Mouse (Mus musculus): ENCODE measurements around the gene Fahd2a.

The Fahd2a gene

DNA sequence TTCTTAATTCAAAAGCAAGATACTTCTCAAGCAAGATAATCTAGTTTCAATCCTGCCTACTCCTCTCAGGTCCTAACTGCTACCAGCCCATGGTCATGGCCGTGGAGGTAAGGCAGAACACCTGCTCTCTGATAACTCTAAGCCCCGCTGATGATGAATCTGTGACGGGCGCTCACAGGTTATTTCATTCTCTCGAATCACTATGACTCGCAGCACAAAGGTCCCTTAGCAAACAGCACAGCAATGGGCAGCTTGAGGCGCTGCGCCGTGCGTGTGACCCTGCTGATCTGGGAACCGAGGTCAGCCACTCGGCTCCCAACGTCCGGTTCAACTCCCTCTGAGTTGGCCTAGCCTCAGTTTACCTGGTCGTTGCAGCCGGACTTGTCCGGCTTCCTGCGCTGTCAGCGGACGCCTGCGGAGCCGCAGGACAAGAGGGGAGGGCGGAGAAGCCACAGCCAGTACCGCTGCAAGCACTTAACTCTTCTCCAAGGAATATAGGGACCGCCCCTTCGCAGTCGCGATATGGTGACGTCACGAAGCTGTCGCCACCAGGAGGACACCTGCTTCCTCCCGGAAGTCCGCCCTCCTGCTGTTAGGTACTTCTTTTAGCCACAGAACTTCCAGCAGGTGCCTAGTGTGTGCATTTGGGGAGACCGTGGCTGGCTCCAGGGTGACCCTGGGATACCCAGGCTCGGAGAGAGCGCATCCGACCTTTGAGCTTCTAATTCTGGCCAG lies at the start of gene Fahd2a:
TSS of gene Fahd2a (minus strand) at position 511 of the 735 bp plus-strand sequence.
- DNase-seq = peak; percentile 92 to 94

DNA sequence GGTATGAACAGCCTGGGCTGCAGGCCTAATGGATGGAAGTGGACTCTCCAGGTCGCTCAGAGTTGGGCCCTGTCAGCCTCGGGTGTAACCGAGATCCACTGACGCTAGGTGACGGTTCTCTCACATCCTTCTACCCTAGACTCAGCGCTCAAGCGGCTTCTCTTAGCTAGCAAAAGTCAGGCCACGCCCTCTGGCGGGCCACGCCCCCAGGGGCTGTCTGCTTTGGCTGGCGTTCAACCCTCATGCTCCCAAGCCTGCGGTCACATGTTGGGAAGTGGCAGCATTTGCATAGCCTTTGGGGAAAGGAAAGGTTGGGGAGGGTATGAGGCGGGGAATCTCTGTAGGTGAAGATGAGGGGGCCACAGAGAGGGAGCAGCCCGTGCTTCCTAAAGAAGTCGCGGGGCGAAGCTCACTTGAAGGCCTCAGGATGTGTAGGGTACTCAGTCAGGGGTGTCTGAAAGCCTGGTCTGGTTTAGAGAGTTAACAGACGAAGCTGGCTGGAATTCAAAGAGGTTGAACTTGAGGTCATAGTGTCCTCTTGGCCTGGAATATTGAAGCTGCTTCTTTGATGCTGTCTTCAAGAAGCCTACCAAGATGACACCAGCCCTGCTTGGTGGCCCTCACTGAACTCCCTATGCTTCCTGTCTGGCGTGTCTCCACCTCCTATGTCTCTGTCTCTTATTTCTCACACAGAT lies 40.3 kb upstream of the Fahd2a start:
- peak; percentile 25 to 37 for DNase-seq

DNA sequence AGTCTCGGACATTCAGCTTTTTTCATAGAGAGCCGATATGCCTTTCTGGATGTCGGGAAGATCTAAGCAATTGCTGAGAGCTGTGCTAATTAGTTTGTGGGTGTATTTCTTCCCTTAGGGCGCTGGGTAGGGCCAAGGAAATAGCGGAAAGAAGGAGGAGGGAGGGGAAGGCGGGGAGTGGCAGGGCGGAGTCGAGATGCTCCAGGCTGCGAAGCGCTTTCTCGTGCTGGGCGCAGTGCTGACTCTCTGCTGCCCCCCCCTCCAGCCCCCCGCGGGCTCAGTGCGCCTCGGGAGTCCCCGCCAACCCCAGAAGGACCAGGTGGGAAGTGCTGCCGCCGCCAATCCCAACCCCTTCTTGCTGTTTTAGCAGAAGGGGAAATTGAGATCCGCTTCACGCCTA lies 38.6 kb upstream of the Fahd2a start:
- no peak for DNase-seq

DNA sequence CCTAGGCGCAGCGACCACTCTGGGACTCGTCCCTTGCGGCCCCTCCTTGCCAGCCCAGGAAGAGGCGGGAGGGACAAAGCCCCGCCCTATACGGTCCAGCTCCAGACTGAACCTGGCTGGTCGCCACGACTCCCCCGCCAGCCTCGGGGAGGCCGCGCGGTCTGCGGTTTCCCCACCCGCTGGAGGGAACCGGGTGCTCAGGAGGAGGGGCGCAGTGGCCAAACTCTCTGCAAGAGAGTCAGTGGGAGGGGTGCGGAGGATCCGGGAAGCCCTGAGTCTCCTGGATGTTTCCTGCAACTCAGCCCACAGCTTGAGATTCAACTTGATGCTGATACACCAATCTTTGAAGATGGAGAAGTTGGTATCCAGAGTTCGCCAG lies 38.2 kb upstream of the Fahd2a start:
- no peak for DNase-seq

DNA sequence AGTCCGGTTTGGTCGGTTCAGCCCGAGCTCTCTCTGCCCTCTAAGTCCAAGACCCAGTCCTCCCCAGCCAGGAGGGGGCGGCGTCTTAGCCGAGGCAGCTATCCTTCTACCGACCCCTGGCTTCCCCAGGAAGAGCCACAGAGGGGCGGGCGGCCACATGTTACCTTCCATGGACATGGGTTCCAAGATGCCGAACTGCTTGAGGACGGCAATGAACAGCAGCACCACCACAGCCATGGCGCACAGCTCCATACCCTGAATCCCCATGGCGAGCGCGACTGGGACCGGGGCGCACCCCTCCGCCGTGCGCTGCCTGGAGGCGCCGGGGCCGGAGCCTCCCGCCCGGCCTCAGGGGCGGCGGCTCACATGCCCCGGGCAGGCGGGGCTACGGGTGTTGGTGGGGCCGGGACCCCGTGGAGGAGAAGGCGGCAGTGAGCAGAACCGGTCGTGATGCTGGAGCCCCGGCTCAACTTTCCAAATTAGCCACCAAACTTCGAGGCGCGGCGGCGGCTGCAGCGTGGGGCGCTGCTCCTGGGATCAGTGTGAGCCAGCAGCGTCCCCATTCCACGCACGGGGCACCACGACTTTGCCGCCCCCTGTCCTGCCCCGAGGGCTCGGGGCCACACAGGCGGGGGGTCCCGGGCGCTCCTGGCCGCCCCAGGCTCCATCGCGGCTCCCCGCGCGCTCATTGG lies 37.6 kb upstream of the Fahd2a start:
- no peak for DNase-seq

DNA sequence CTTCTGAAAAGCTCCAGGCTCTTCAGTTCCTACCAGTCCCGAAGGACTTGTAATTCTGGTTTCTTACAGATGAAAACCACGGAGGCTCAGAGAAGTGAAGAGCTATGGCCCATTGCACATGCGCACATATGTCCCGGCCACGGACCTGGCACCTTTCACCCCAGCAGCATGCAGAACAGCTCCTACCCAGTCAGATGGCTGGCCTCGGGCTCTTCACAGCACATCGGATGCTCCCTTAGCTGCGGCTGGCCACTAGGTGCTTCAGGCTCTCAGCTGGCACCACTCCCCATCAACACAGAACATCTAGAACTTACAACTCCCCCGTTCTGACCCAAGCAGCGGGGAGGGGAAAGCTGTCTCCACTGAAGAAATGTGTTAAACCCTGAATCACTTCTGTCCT lies 35.4 kb upstream of the Fahd2a start:
- DNase-seq = no peak

DNA sequence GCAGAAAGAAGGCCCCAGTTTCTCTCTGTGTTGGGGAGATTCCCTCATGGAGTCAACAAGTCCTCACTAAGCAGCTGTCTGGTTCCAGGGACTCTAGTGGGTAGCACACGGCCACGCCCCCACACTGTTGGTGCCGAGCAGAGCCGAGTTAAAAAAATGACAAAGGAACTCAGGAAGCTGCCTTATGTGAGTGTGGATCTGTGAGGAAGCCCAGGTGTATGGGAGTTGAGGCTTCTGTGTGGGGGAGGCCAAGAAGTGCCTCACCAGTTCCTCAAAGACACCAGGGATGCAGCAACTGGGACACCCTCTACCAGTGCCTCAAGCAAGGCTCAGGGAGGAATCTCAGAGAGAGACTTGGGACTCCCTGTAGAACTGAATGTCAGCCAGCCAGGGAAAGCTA lies 34.8 kb upstream of the Fahd2a start:
- DNase-seq = no peak

DNA sequence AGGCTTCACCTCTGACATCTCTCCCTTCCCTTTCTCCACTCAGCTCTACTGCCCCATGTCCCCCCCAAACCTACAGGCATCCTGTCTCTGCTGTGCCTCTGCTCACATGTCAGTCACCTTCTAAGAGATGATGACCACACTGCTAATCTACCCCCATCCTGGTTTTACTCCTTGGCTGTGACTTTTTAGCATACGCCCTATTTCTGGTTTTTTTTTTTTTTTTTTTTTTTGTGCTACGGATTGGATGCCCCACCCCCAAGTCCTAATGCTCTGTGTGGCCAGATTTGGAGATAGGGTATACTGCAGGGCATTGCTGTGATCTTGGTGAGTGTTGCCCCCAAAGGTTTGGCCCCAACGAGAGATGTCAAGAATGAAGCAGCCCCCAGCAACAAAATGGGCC lies 27.9 kb upstream of the Fahd2a start:
- no peak for DNase-seq

DNA sequence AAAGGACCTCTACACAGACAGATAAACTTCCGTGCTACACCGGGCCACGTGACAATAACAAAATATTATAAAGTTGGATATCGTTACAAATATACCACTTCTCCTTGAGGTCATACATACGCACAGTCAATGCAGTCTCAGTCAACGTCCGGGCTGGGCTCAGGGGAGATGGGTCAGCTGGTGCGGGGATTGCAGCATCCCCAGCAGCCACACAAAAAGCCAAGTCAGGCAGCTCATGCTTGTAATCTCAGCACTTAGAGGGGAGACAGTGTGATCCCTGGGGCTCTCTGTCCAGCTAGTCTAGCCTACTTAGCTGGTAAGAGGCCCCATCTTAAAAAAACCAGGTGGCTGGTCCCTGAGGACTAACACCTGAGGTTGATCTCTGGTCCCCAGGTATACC lies 26.9 kb upstream of the Fahd2a start:
- DNase-seq = no peak

DNA sequence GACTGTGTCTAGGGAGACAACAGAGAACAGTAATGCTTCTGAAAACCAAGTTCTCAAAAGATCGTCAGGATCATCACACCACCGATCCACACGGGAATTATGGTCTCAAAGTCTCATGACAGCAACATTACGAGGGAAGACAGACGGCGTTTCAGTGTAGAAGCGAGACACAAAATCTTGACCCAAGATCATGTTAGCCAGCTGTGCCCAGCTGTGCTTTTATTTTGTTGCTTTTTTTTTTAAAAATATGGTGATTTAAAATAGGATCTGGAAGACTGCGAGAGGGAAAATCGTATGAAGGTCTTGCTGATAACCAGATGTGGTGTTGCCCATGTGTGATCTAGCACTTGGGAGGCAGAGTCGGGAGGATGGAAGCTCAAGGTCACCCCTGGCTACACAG lies 26.3 kb upstream of the Fahd2a start:
- DNase-seq = no peak

DNA sequence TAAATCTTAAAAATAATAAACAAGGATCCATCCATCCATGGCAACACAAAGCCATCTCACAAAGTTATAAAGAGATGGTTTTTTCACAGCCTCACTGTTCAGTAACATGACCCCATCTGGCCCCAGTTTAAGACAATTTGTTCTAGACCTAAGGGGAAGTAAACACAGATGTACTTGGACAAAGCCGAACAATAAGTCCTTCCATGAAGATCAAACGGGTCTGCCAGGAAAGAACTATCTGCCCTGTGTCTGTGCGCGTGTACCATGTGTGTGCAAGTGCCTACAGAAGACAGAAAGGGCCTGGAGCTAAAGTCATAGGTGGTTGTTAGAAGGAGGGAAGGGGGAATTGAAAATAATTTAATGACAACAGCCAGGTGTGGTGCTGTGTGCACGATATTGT lies 25.8 kb upstream of the Fahd2a start:
- DNase-seq = no peak

DNA sequence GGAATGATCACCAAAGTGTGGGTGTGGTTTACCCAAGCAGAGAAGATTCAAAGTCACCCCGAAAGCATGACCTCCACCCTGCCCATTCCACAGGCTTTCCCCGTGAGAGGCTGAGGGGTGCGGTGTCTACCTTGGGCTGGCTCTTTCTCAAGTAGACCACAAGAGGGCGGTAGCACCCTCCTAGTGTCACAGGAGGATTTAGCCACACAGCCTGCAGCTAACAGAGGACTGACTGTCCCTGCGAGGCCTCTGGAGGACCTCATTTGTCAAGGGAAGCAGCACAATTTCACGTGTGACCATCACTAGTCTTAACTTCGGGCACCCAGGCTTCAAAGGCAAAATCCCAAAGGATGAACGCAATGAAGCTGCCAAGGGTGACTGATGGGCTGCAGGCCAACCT lies 17.9 kb upstream of the Fahd2a start:
- DNase-seq = peak; percentile 51

DNA sequence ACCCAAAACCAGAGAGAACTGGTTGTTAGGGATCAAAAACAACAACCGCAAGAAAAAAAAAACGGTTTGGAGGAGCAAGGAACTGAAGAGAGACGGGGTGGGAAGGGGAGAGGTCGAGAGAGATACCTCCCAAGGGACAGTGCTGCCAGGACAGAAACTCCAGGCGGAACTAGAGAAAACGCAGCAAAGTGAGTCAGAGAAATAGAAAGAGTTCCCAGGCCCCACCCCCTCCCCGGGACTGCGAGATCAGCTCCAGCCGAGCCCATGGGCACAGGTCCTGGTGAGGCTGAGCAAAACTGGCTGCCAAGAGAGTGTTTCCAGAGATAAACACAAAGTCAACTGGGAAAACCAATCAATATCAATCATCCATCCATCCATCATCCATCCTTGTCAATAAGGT lies 17.0 kb upstream of the Fahd2a start:
- no peak for DNase-seq

DNA sequence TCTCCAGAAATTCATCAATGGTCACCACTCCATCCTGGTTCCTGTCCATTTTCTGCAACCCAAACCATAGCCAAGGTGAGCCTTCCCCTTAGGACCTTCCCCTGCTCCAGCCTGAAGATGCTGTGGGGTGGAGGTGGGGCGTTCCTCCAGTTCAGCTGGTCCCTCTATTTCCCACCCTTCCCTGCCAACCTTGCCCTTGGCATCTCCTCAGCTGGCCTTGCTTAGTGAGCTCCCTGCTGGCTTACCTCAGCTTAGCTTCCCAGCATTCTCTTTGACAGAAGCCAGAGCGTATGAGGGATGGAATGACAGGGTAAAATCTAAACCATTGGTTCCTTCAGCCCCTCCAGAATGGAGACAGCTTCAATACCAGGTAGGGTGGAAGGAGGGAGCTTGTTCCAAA lies 15.0 kb upstream of the Fahd2a start:
- DNase-seq = no peak

DNA sequence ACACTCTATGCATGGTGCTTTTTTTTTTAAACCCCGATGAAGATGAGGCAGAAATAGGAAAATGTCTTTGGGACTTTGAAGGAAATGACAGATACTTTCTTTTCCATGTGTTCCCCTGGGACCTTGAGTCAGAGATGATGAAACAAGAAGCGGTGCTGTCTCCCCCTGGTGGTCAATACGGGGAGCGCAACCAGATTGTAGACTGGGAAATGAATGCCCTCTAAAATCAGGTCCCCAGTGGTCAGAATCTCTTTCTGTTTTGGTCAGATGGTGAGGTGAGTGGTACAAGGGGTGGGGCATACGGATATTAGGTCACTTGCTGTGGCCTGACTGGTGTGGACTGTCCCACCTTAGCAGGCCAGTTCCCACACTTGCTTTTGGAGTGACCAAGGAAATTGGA lies 9.4 kb upstream of the Fahd2a start:
- DNase-seq = peak; percentile 82 to 84

DNA sequence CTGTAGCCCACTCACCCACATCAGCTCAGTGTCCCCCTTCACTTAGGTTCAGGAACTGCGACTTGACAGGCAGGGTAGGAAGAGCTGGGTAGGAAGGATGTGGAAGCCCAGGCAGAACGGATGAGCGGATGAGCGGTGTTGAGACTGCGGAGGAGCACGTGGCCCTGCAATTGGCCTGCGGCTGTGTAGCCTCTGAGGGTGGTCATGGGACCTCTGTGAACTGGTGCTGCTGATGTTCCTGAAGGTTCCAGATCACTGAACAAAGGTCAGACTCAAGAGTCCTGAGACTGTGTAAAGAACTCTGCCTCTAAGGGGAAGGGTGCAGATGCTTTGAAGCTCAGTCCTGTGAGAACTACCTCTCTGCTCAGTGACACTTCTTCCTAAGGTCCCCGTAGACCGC lies 8.8 kb upstream of the Fahd2a start:
- no peak for DNase-seq

DNA sequence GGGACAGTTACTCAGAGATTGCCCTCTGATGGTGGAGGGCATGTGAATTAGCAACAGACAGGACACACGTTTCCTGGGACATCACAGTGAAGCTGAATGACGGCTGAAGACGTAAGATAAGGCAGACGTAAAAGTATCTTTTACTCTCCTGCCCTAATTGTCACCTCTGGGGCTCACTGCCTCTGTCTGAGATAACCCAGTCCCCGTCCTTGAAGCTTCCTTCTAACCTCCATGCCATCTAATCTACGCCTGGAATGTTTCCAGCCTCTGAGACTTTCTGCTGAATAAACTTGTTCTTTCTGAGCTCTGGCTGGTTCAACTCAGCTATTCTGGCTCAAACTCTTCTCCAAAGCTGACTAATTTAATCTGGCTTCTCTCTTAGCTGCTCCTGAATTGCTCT lies 7.4 kb upstream of the Fahd2a start:
- no peak for DNase-seq

DNA sequence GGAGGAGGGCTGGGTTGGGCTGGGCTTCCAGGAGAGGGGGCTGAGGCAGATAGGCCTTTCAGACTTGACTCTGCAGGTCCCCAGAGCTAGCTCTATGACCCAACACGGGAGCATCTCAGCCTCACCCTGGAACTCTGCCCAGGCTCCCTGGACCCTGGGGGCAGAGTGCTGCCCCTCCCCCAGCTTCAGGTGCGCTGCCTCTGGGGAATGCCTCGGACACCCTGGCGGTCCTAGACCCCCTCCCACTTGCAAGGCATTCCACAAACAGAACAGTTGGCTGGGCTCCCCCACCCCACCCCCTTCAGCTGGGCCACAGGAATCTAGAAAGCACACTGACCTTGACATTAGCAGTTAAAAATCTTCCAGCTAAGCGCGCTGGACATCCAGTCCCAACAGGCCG lies 5.3 kb upstream of the Fahd2a start:
- no peak for DNase-seq

DNA sequence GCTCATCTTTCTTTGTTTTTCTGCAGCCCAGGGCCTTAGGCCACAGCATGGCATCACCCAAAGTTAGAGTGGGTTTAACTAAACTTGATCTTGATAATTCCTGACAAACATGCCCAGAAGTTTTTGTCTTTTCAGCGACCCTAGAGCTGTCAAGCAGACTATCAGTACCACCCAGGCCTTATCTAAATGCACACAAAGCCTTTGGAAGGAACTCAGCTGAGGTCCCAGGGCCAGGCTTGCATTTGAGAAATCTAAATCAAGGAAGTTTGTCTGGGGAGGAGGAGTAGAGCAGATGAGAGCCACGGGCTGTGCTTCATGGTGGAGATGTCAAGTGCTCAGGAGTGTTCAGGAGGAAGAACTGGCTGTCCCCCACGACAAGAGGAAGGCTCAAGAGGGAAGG lies 2.5 kb upstream of the Fahd2a start:
- no peak for DNase-seq

DNA sequence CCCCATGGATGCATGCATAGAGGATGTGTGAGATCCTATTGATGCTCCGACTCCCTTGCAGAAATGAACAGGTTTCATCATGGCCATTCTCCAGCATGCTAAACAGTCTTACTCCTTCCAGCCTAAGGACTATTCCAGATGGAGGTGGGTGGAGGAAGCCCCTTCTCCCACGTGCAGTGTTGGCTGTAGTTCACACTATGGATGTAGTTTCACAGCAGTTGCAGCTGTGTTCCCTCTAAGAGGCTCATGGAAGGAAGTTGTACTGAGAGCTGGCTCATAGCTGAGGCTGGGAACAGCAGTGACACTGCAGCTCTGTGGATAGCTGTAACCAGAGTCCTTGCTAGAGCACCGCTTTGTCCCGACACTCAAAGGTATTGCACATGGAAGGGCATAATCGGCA lies 6.7 kb downstream of the Fahd2a start:
- DNase-seq = no peak

DNA sequence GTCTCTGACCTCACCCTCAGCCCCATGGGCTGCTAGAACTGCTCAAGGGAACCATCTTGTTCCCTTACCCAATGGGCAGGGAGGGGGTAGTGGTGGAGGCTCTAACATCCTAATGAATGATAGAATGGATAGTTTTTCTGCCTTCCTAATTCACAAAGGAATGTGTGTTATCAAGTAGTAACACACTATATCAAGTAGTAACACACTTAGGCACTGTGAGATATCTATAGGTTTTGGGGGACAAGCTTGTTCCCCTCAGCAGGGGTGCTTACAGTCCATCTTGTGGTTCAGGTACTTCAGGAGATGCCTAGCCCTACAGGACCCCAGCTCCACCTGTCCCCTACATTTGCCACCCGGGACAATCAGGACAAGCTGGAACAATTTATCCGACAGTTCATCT lies 8.8 kb downstream of the Fahd2a start:
- no peak for DNase-seq

DNA sequence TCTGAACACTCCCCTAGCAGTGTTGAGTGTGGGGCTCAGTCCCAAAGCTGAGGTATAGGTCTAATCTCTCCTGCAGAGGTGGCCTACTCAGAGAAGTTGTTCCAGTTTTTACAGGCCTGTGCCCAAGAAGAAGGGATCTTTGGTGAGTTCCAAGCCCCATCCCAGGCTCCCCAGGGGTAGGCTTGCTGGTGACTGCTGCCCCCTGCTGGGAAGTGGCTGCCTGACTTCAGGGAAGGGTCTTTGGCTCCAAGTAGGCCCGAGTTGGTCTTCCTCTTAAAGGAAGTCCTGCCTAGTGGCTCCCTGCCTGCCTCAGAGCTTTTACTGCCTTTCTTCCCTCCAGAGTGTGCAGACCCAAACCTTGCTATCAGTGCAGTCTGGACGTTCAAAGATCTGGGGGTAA lies 9.2 kb downstream of the Fahd2a start:
- peak; percentile 56 to 58 for DNase-seq

DNA sequence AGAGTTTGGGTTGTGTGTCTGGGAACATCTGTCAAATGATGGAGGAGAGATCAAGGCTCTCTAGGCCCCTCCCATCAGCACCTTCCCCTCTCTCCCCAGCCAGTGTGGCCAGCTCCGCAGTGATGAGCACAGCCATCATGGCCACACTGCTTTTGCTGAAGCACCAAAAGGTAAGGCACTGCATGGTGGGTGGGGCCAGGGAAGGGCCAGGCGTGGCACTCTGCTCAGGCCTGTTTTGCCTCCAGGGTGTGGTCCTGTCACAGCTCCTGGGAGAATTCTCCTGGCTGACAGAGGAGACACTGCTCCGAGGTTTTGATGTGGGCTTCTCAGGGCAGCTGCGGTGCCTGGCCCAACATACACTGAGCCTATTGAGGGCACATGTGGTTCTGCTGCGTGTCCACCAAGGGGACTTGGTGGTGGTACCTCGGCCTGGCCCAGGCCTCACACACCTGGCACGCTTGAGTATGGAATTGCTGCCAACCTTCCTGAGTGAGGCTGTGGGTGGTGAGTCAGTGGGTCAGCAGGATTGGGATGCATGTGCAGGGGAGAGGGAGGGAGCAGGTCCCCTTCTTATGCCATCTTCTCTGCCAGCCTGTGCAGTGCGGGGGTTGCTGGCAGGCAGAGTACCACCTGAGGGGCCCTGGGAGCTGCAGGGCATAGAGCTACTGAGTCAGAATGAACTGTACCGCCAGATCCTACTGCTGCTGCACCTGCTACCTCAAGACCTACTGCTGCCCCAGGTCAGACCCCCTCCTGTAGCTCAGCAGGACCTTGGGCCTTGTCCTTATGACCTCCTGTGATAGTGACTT lies 10.7 kb downstream of the Fahd2a start:
- DNase-seq = no peak
